Mouse (Mus musculus): ENCODE data around the gene Gbf1. TPM values are rescaled to one million over a fixed set of nuclear protein-coding genes. Genes with fewer than 3 reads are reported as not detected.
A peak's percentile ranks its signal among the peaks of the same experiment; 100 is the strongest.

Gene Gbf1
- total RNA-seq, 2 experiments from 2014 or later: 87.4 to 98.2 TPM

DNA sequence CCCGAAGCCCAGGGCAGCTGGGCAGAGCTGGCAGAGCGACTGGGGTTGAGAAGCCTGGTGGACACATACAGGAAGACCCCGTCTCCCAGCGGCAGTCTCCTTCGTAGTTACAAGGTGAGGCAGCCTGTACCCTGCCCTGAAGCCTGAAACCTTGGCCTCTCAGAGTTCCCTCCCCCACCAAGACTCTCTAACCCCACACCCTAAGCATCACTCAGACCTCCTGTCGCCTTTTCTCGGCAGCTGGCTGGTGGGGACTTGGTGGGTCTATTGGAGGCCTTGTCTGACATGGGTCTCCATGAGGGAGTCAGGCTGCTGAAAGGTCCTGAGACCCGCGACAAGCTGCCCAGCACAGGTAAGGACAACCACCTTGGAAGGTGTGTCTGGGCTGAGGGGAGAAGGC is 159.0 kb downstream of the Gbf1 start:
- intact Hi-C loops (cut with DNase I): no loop called here
- no peak for DNase-seq (ENCODE audit: low spot score in 2 of 2)

DNA sequence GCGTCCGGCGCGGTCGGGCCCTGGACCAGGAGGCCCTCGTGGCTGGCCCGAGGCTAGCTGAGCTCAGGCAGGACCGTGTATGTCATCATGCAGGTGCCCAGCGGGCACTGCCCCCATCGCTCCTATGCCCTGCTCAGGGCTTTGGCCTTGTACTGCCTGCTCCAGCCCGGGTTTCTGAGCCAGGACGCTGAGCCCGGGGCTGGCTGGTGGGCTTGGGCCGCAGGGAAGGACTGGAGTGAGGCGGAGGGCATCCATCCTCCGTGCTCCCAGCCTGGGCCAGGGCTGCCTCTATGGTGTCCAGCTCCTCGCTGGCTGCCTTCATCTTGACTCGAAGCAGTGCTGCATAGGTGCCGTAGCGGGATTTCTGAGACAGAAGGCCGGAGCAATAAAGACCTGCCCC is 160.3 kb downstream of the Gbf1 start:
- DNase-seq (ENCODE audit: low spot score in 2 of 2): no peak
- intact Hi-C loops (cut with DNase I): no loop called here

GRCm38 (mm10) chr19:46313116-46313515 is 160.8 kb downstream of the Gbf1 start:
- no peak for DNase-seq (ENCODE audit: low spot score in 2 of 2)
- intact Hi-C loops (cut with DNase I): no loop called here

- DNase-seq (ENCODE audit: low spot score in 2 of 2): no peak
- intact Hi-C loops (cut with DNase I): no loop called here
Observed at GRCm38 (mm10) chr19:46313591-46313990, 161.3 kb downstream of the Gbf1 start.

GRCm38 (mm10) chr19:46314151-46314601 is 161.9 kb downstream of the Gbf1 start:
- DNase-seq (ENCODE audit: low spot score in 2 of 2): no peak
- intact Hi-C loops (cut with DNase I): no loop called here

- peak in 1 of 2 experiments; percentile 0 for DNase-seq (ENCODE audit: low spot score in 2 of 2)
- intact Hi-C loops (cut with DNase I): loop anchor here (5.0 kb wide), 1 partner anchor 52 kb away; no protein-coding TSS in a partner anchor
Observed at GRCm38 (mm10) chr19:46314872-46315742, 162.8 kb downstream of the Gbf1 start.

DNA sequence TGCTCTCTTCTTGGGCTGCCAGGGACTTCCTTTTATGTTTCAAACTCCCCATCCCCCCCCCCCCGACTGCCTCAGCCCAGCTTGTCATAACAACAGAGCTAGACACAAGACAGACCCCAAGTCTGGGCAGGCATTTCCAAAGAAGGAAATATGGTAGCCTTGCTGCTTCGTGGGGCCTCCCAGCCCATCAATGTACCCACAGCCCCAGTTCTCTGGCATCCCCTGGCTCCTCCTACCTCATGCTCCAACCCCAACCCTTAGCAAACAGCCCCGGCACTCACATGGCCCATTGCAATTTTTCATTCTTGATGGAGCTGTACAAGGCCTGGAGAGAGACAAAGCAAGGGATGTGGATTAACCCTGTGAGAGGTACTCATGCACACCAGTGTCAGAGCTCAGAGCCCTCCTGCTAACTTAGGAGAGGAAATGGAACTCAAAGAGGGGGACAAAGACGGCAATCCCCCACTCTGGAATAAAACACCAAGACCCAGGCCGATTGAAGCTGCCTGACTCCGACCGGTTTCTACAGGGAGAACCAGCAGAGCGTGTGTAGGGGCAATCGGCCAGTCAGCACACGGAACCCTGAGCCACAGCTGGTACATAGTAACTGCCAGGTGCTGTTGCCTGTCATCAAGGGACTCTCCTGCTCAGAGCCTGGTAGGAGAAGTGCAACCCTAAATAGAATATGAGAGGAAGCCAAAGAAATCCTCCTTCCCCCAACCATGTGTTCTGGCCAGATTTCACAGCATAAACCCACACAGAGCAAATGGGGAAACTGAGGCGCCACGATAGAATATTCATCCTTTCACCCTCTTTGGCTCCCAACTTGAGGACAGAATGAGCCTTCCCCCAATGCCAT is 163.7 kb downstream of the Gbf1 start:
- DNase-seq (ENCODE audit: low spot score in 2 of 2): peak in 1 of 2 experiments; percentile 57
- intact Hi-C loops (cut with DNase I): loop anchor here (5.0 kb wide), 1 partner anchor 51 kb away; no protein-coding TSS in a partner anchor

GRCm38 (mm10) chr19:46316846-46317545 is 164.7 kb downstream of the Gbf1 start:
- DNase-seq (ENCODE audit: low spot score in 2 of 2): peak; percentile 83 to 95
- intact Hi-C loops (cut with DNase I): loop anchor here (5.0 kb wide), 1 partner anchor 50 kb away; no protein-coding TSS in a partner anchor

GRCm38 (mm10) chr19:46317546-46317885 is 165.2 kb downstream of the Gbf1 start:
- DNase-seq (ENCODE audit: low spot score in 2 of 2): no peak
- intact Hi-C loops (cut with DNase I): loop anchor here (5.0 kb wide), 1 partner anchor 50 kb away; no protein-coding TSS in a partner anchor

- peak; percentile 67 to 69 for DNase-seq (ENCODE audit: low spot score in 2 of 2)
- intact Hi-C loops (cut with DNase I): loop anchor here (5.0 kb wide), 1 partner anchor 49 kb away; no protein-coding TSS in a partner anchor
Observed at GRCm38 (mm10) chr19:46318031-46318471, 165.7 kb downstream of the Gbf1 start.

GRCm38 (mm10) chr19:46318586-46319378 is 166.5 kb downstream of the Gbf1 start:
- intact Hi-C loops (cut with DNase I): loop anchor here (5.0 kb wide), 1 partner anchor 49 kb away; no protein-coding TSS in a partner anchor
- peak; percentile 92 to 98 for DNase-seq (ENCODE audit: low spot score in 2 of 2)

GRCm38 (mm10) chr19:46320076-46320785 is 167.9 kb downstream of the Gbf1 start:
- DNase-seq (ENCODE audit: low spot score in 2 of 2): no peak
- intact Hi-C loops (cut with DNase I): no loop called here

- intact Hi-C loops (cut with DNase I): no loop called here
- peak in 1 of 2 experiments; percentile 64 for DNase-seq (ENCODE audit: low spot score in 2 of 2)
Observed at GRCm38 (mm10) chr19:46321101-46321943, 169.0 kb downstream of the Gbf1 start.

- DNase-seq (ENCODE audit: low spot score in 2 of 2): no peak
Observed at GRCm38 (mm10) chr19:46322144-46322995, 170.1 kb downstream of the Gbf1 start.

GRCm38 (mm10) chr19:46322996-46323572 is 170.8 kb downstream of the Gbf1 start:
- intact Hi-C loops (cut with DNase I): no loop called here
- DNase-seq (ENCODE audit: low spot score in 2 of 2): no peak

More at GRCm38 (mm10) chr19:46322144-46322995, 170.1 kb downstream of the Gbf1 start:
- intact Hi-C loops (cut with DNase I): no loop called here

GRCm38 (mm10) chr19:46323716-46324115 is 171.4 kb downstream of the Gbf1 start:
- no peak for DNase-seq (ENCODE audit: low spot score in 2 of 2)
- intact Hi-C loops (cut with DNase I): no loop called here
